Mouse (Mus musculus) midbrain, embryonic 12.5 days (tissue): ENCODE data around the gene Fam221b. TPM values are rescaled to one million over a fixed set of nuclear protein-coding genes. Genes with fewer than 3 reads are reported as not detected.
A peak's percentile ranks its signal among the peaks of the same experiment; 100 is the strongest.

Source experiments
- ATAC-seq: fragments of 200-750 bp; cut with Nextera tagmentation; 2 replicates; pipeline ENCODE4 v1.8.0; 2017; ENCODE audit warnings: low read depth, moderate TSS enrichment, moderate library complexity; ENCODE audit not compliant: low FRiP score
- H3K27ac ChIP-seq: fragments of 300-500 bp; sonication (generic); replicated peaks from 2 replicates; pipeline ENCODE4 v1.5.1; 2016; ENCODE audit warnings: mild to moderate bottlenecking
- H3K27me3 ChIP-seq: fragments of 300-500 bp; sonication (generic); 2 replicates; pipeline ENCODE4 v1.6.1; 2016; ENCODE audit warnings: mild to moderate bottlenecking
- H3K36me3 ChIP-seq: fragments of 300-500 bp; sonication (generic); 2 replicates; pipeline ENCODE4 v1.6.1; 2016
- H3K4me1 ChIP-seq: fragments of 300-500 bp; sonication (generic); 2 replicates; pipeline ENCODE4 v1.6.1; 2016
- H3K4me2 ChIP-seq: fragments of 300-500 bp; sonication (generic); replicated peaks from 2 replicates; pipeline ENCODE4 v1.6.1; 2016; ENCODE audit warnings: mild to moderate bottlenecking, moderate library complexity
- H3K4me3 ChIP-seq: fragments of 300-500 bp; sonication (generic); 2 replicates; pipeline ENCODE4 v1.5.1; 2016; ENCODE audit warnings: mild to moderate bottlenecking
- H3K9ac ChIP-seq: fragments of 300-500 bp; sonication (generic); replicated peaks from 2 replicates; pipeline ENCODE4 v1.6.1; 2016; ENCODE audit warnings: mild to moderate bottlenecking, moderate library complexity
- H3K9me3 ChIP-seq: fragments of 300-500 bp; sonication (generic); 2 replicates; pipeline ENCODE4 v1.6.1; 2016; ENCODE audit warnings: mild to moderate bottlenecking
- WGBS: fragments of 180-500 bp; shearing (Covaris S2); methylation state at CpG from one replicate; pipeline ENCODE4 v1.1.7; 2016; 5-methylcytosine and 5-hydroxymethylcytosine counted together
- polyA plus RNA-seq: library from polyadenylated mRNA; unstranded; fragments of >200 nt; fragmentation: Nextera tagmentation; extraction: Ambion mirVana; gene quantifications from 2 replicates; pipeline ENCODE4 v1.2.1, GENCODE M21; 2016

The Fam221b gene
- polyA plus RNA-seq: 2.8 and 2.9 TPM in 2 replicates

DNA sequence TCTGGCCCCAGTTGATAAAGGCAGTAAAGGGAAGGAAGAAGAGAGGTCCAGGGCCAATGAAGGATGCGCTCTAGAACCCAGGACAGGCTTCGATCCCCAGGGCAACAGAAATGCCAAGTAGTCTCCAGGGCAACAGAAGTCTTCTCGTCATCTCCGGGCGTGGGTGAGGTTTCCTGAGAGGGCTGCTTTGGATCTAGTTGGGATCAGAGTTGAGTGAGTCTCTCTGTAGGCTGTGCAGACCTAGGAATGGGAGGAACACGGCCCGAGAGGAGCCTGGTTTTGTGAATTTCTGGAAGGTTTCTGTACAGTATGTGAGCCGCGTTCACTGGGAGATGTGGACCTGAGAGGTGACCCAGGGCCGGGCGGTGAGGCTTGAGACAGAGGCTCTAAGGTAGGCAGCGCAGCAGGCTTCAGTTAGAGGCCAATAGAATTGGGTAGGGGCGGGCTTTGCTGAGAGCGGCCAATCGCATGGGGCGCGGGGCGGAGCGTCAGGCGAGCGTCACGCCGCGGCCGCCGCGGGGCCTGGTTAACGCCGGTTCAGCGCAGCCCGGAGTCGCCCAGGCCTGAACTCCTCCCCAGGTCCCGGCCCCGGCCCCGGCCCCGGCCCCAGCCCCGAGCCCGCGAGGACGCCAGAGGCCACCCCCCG is at the start of gene Fam221b, which contains the start of gene Tmem8b:
Gene Fam221b, minus strand, starts transcription at position 364 of the 646 bp plus-strand sequence.
Gene Tmem8b, plus strand, starts transcription at position 190 of the 646 bp plus-strand sequence.
- peak within 1 kb of the TSS; percentile 72 for H3K4me2 ChIP-seq
- peak within 1 kb of the TSS; percentile 70 for H3K27ac ChIP-seq
- H3K9ac ChIP-seq: peak within 1 kb of the TSS; percentile 88
- H3K9me3 ChIP-seq: no peaks in the 10 kb centered on the region
- H3K36me3 ChIP-seq: peaks cover under 1% of the 10 kb centered on the region; the same call in 1 of the 2 replicates
- H3K4me1 ChIP-seq: peaks cover 39% of the 10 kb centered on the region
- ATAC-seq: peak; percentile 95
- H3K4me3 ChIP-seq: peak within 1 kb of the TSS; percentile 79
- 1% methylated on average over 41 of the region's 41 CpGs for WGBS
- H3K27me3 ChIP-seq: peaks cover 32% of the 10 kb centered on the region

DNA sequence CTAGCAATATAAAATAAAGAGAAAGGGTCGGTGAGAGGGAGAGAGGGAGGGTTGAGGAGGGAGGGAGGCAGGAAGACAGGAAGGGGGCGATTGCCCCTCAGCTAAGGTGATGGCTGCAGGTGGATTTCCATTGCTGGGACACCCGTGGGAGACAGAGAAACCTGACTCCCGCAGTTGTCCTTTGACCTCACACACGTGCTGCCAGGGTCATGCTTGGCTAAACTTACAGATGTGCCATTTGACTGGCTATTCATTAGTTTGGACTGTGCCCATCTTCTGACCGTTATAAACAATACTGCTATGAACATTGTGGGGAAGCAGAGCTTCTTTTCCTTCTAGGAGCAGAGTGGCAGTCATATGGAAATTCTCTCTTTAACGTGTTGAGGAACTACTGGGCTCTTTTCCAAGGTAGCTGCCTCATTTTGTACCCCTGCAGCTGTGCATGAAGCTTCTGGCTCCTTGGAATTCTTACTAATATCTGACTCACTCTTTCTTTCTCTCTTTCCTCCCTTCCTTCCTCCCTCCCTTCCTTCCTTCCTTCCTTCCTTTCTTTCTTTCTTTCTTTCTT is 44.8 kb upstream of the Fam221b start:
- Histone ChIP-seq H3K4me1 (no peaks in the 10 kb centered on the region), H3K27me3 (no peaks in the 10 kb centered on the region), H3K4me2 (no peak overlapping the region), H3K9me3 (no peaks in the 10 kb centered on the region), H3K9ac (no peak overlapping the region), H3K36me3 (no peaks in the 10 kb centered on the region), H3K4me3 (no peak overlapping the region), H3K27ac (no peak overlapping the region)
- WGBS: 45% methylated on average over 7 of the region's 7 CpGs
- no peak for ATAC-seq

DNA sequence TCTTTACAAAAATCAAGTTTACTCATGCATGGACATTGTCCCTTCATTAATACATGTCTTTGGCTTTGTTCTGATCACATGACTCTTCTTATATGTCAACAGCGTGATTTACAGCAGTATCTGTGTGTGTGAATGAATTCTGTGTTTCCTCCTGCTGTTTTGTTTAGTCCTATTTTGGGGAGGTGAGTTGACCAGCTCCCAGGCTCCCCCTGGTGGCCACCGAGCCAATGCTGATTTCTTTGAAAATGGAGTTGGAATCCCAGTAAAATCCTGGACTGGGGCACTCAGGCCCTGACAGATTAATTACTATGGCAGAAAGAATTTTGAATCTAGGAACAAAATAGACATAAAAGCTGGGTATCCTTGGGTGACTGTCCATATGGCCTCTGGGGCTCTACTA is 42.9 kb upstream of the Fam221b start:
- Histone ChIP-seq H3K27me3 (no peaks in the 10 kb centered on the region), H3K27ac (no peak overlapping the region), H3K36me3 (no peaks in the 10 kb centered on the region), H3K4me1 (no peaks in the 10 kb centered on the region), H3K4me3 (no peak overlapping the region), H3K9ac (no peak overlapping the region), H3K4me2 (no peak overlapping the region), H3K9me3 (no peaks in the 10 kb centered on the region)
- ATAC-seq: no peak
- 3% methylated on average over 2 of the region's 2 CpGs for WGBS

DNA sequence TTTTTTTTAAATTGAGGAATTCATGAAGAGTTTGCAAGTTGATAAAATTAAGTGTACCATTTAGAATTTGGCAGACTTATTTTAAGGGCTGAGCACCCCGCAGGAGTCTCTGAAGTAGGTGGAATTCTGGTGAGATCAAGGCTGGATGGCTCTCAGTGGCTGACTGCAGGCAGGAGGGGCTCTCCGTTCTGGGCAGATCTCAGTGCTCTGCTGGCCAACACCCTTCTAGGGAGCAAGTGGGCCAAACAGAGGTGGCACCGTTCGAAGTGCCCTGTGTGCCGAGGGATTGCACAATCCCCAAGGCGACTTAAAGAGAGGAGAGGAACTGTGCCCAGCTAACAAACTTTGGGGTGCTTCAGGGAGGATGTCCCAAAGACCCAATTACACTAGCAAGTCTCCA is 40.9 kb upstream of the Fam221b start, which contains the start of gene Olfr71:
Gene Olfr71, minus strand, starts transcription at position 387 of the 400 bp plus-strand sequence.
- Histone ChIP-seq H3K9ac (no peak within 1 kb of the TSS), H3K4me2 (no peak within 1 kb of the TSS), H3K36me3 (no peaks in the 10 kb centered on the region), H3K4me1 (no peaks in the 10 kb centered on the region), H3K27ac (no peak within 1 kb of the TSS), H3K9me3 (no peaks in the 10 kb centered on the region), H3K27me3 (no peaks in the 10 kb centered on the region), H3K4me3 (no peak within 1 kb of the TSS)
- WGBS: 84% methylated on average over 6 of the region's 6 CpGs
- ATAC-seq: no peak

DNA sequence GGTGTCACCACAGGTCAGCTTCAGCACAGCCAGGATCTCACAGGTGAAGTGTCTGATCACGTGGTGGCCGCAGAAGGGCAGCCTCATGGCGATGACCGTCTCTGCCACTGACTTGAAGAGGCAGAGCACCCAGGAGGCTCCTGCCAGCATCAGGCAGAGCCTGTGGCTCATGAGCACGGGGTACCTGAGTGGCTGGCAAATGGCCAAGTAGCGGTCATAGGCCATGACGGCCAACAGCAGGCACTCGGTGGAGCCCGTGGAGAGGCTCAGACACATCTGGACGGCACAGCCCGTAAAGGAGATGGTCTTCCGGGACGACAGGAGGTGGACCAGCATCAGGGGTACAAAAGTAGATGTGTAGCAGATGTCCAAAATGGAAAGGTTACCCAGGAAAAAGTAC is 37.0 kb upstream of the Fam221b start:
- no peak for ATAC-seq

DNA sequence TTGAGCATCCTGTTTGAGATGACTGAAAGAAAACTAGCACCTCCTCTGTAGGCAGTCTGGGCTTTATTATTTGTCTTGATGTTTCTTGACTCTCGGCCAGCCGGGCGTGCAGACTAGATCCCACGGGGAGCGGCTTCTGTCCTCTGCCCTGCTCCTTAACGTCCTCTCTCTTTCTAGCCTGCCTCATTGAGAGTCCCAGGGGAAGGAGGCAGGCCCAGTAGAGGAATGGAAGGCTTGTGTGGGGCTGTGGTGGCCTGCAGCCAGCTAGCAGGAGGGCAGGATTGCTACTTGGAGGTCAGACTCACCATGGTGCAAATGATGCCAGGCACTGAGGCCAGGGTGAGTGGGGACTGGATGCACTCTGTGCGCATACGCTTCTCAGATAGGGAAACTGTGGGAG is 34.9 kb upstream of the Fam221b start:
- no peak for ATAC-seq
- Histone ChIP-seq H3K27me3 (no peaks in the 10 kb centered on the region), H3K4me3 (no peak overlapping the region), H3K9ac (no peak overlapping the region), H3K4me2 (no peak overlapping the region), H3K9me3 (no peaks in the 10 kb centered on the region), H3K36me3 (no peaks in the 10 kb centered on the region), H3K4me1 (no peaks in the 10 kb centered on the region), H3K27ac (no peak overlapping the region)
- WGBS: 83% methylated on average over 8 of the region's 8 CpGs

More for the DNA sequence above, 37.0 kb upstream of the Fam221b start:
- H3K4me3 ChIP-seq: no peak overlapping the region
- H3K9ac ChIP-seq: no peak overlapping the region
- no peaks in the 10 kb centered on the region for H3K36me3 ChIP-seq
- H3K4me2 ChIP-seq: no peak overlapping the region
- no peaks in the 10 kb centered on the region for H3K27me3 ChIP-seq
- H3K27ac ChIP-seq: no peak overlapping the region
- no peaks in the 10 kb centered on the region for H3K4me1 ChIP-seq
- WGBS: 91% methylated on average over 13 of the region's 13 CpGs
- H3K9me3 ChIP-seq: no peaks in the 10 kb centered on the region

DNA sequence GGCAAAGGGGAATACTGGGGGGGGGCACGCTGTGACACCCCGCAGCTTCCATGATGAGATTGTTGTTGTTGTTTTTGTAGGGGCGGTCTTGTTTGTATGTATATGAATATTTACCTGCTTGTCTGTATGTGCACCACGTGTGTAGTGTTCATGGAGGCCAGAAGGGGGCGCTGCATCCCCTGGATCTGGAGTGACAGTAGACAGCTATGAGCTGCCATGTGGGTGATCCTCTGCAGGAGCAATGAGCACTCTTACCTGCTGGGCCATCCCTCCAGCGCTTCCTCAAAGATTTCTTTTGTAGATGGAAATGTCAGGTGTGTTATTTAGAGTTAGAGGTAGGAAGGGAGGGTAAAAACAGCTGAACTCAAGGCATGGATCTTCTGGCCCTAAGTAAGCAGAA is 34.5 kb upstream of the Fam221b start:
- Histone ChIP-seq H3K4me2 (no peak overlapping the region), H3K27me3 (no peaks in the 10 kb centered on the region), H3K4me1 (no peaks in the 10 kb centered on the region), H3K9me3 (no peaks in the 10 kb centered on the region), H3K36me3 (no peaks in the 10 kb centered on the region), H3K9ac (no peak overlapping the region), H3K27ac (no peak overlapping the region), H3K4me3 (no peak overlapping the region)
- no peak for ATAC-seq
- 76% methylated on average over 6 of the region's 6 CpGs for WGBS

DNA sequence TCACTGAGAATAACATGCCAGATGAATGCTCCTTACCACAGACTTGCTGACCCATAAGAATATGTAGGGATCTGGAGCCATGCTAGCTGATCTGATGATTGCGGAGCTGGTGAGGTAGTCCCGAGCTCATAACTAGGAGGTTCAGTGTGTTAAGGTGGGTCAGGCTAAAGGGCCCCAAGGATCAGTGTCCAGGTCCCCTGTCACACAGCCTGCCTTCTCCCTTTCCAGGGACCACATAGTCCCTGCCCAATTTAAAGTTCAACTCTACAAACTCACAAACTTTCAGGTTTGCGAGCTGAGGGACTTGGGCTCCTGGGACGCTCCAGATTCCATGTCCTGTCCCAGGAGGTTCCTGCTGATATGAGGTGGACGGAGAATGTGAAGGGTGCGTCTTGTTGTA is 31.8 kb upstream of the Fam221b start, which contains the start of gene Olfr70:
Gene Olfr70, minus strand, starts transcription at position 101 of the 400 bp plus-strand sequence.
- Histone ChIP-seq H3K4me1 (no peaks in the 10 kb centered on the region), H3K9ac (no peak within 1 kb of the TSS), H3K9me3 (no peaks in the 10 kb centered on the region), H3K4me3 (no peak within 1 kb of the TSS), H3K27ac (no peak within 1 kb of the TSS), H3K36me3 (no peaks in the 10 kb centered on the region), H3K27me3 (no peaks in the 10 kb centered on the region), H3K4me2 (no peak within 1 kb of the TSS)
- no peak for ATAC-seq
- WGBS: 91% methylated on average over 6 of the region's 6 CpGs

DNA sequence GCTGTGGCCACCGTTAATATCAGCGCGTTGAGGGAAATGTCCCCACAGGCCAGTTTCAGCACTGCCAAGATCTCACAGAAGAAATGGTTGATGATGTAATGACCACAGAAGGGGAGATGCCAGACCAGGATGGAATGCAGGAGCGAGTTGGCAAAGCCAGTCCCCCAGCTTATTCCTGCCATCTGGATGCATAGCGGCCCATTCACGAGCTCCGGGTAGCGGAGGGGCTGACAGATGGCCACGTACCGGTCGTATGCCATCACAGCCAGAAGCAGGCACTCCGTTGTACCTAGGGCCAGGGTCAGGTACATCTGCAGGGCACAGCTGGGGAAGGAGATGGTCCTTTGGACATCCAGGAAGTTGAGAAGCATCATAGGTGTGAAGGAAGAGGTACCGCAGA is 27.6 kb upstream of the Fam221b start:
- no peak overlapping the region for H3K9ac ChIP-seq
- WGBS: 94% methylated on average over 13 of the region's 13 CpGs
- no peaks in the 10 kb centered on the region for H3K27me3 ChIP-seq
- no peak for ATAC-seq
- no peak overlapping the region for H3K27ac ChIP-seq
- no peaks in the 10 kb centered on the region for H3K36me3 ChIP-seq
- H3K4me3 ChIP-seq: no peak overlapping the region
- no peaks in the 10 kb centered on the region for H3K9me3 ChIP-seq
- H3K4me2 ChIP-seq: no peak overlapping the region
- no peaks in the 10 kb centered on the region for H3K4me1 ChIP-seq

DNA sequence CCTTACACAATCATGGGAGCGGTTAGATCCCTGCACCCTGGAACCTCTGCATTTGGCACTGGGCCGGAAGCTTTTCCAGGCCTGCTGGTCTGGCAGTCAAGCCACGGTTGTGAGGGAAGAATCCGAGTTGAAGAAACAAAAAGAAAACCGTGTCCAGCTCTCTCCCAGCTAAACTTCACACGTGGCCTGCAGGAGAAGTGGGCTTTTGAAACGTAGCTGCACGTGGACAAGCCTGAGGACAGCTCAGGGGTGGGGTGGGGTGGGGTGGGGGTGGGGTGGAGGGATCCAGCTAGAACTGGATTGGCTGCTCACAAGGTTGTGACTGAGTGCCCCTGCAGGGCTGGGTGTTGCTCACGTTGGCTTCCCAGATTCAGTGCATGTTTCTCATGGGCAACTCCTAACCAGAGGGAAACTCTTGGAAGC is 26.3 kb upstream of the Fam221b start:
- no peak overlapping the region for H3K4me3 ChIP-seq
- H3K9ac ChIP-seq: no peak overlapping the region
- H3K27me3 ChIP-seq: no peaks in the 10 kb centered on the region
- H3K36me3 ChIP-seq: peaks cover 8% of the 10 kb centered on the region
- no peak for ATAC-seq
- no peaks in the 10 kb centered on the region for H3K9me3 ChIP-seq
- no peak overlapping the region for H3K27ac ChIP-seq
- WGBS: 37% methylated on average over 9 of the region's 9 CpGs
- H3K4me2 ChIP-seq: no peak overlapping the region
- no peaks in the 10 kb centered on the region for H3K4me1 ChIP-seq

DNA sequence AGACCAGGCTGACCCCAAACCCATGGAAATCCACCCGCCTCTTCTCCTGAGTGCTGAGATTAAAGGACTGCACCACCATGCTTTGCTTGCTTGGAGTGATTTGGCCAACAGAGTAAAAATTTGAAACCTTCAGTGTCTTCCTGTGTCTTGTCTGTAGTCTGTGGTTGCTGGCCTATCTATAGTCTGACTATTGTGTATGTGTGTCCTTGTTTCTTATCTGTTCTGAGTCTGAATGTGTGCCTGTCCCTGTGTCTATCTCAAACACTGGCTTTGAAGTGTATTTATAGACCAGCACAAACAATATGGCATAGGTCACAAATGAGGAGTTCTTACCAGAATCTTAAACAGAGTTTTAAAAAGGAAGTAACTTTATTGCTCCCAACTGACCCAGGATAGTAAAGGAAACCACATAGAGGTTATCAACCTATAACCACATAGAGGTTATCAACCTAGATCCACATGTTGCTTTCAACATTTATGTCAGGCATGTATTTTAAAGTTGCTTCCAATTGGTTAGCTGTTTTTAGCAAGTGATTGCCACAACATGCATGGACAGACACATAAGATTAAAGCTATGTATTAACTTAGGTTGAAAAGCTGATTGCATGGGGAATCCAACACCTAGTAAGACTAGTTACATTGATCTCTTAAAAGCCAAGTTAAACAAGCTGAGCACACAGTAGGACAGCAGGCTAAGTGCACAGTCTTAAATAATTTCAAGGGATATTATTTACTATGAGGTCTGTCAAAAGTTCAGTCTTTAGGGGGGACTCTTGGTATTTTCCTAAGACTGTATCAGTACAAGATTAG is 25.7 kb upstream of the Fam221b start:
- Histone ChIP-seq H3K36me3 (peaks cover 14% of the 10 kb centered on the region), H3K4me1 (no peaks in the 10 kb centered on the region), H3K27ac (no peak overlapping the region), H3K4me2 (no peak overlapping the region), H3K27me3 (no peaks in the 10 kb centered on the region), H3K9ac (no peak overlapping the region), H3K9me3 (no peaks in the 10 kb centered on the region), H3K4me3 (no peak overlapping the region)
- no peak for ATAC-seq
- 87% methylated on average over 1 of the region's 1 CpGs for WGBS

DNA sequence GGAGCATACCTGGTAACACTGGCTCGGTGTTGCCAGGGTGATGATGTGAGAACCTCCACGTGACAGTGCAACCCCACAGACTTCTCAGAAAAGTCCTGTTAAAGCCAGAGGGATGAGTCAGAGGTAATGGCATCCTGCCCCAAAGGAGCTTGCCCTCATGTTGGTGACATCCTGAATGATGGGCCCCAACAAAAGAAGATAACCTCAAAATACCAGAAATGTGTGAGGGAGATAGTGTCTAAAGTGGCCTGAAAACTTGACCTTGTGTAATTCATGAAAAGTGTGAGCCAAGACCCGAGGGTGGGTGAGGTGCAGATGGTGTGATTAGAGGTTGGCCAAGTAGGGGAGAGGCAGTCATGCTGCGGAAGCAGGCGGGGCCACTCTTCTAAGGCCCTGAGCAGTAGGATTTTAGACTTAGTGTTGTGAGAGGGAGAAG is 24.9 kb upstream of the Fam221b start:
- WGBS: 79% methylated on average over 5 of the region's 5 CpGs
- H3K4me1 ChIP-seq: no peaks in the 10 kb centered on the region
- no peak overlapping the region for H3K9ac ChIP-seq
- no peaks in the 10 kb centered on the region for H3K9me3 ChIP-seq
- no peaks in the 10 kb centered on the region for H3K27me3 ChIP-seq
- no peak overlapping the region for H3K27ac ChIP-seq
- H3K4me3 ChIP-seq: no peak overlapping the region
- peaks cover 22% of the 10 kb centered on the region for H3K36me3 ChIP-seq
- no peak for ATAC-seq
- H3K4me2 ChIP-seq: no peak overlapping the region
